In the genomic region with DNA sequence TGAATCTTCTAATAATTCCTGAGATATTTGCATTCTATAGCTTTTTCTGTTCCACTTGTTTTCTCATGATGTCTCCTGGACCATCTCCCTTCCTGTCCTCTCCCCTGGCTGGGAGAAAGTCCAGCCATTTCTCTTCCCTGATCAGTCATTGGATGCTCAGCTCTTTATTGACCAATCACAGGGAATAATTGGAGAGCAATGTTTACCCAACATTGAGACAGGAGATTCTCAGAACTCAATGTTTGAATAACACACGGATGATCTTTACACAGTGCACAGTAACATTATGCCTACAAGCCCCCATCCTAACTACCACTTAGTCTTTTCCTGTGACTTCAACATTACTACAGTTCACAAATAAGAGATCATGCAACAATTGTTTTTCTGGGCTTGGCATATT, we compare ENCODE assay signal across 21 mouse cellular contexts. TPM values are rescaled to one million over a fixed set of nuclear protein-coding genes. Genes with fewer than 3 reads are reported as not detected.
"Had no signal": no experiment of that assay in that cellular context is flagged by ENCODE, and none has a peak within 500 bp of the region (broad histone marks: within the 10 kb centered on the region; RNA-seq: fewer than 3 reads in every experiment).

No protein-coding gene starts in this region.

- H3K4me2 ChIP-seq: lung, embryonic 14.5 days; midbrain, embryonic 12.5 days; neural tube, embryonic 13.5 days; neural tube, embryonic 15.5 days had no signal

- H3K9ac ChIP-seq: lung, embryonic 14.5 days; midbrain, embryonic 12.5 days; neural tube, embryonic 13.5 days; neural tube, embryonic 15.5 days had no signal

- H3K27ac ChIP-seq: midbrain, embryonic 10.5 days; midbrain, embryonic 12.5 days; neural tube, embryonic 13.5 days; neural tube, embryonic 15.5 days had no signal

- H3K9me3 ChIP-seq: midbrain, embryonic 10.5 days; midbrain, embryonic 12.5 days; neural tube, embryonic 13.5 days; neural tube, embryonic 15.5 days had no signal

- H3K4me1 ChIP-seq: midbrain, embryonic 10.5 days; midbrain, embryonic 12.5 days; neural tube, embryonic 13.5 days; neural tube, embryonic 15.5 days had no signal

- DNase-seq: lung, adult 18-20 months; lung, embryonic 14.5 days; lung, postnatal 10 days; lung, postnatal 4 days; midbrain, embryonic 14.5 days; retina, postnatal 1 day; right cerebral cortex, adult 18-20 months; right cerebral cortex, postnatal 25 days; right cerebral cortex, postnatal 4 days; spleen, adult 18-20 months; thymus, adult 18-20 months; thymus, postnatal 14 days; thymus, postnatal 36 days had no signal

- H3K27me3 ChIP-seq: midbrain, embryonic 12.5 days; neural tube, embryonic 13.5 days; neural tube, embryonic 15.5 days had no signal

- H3K4me3 ChIP-seq: midbrain, embryonic 10.5 days; midbrain, embryonic 12.5 days; myocyte; neural tube, embryonic 13.5 days; neural tube, embryonic 15.5 days had no signal

- ATAC-seq: midbrain, embryonic 16.5 days had no signal

RNA-seq across cellular contexts. Expression of a gene that starts 46.5 kb away (rescaled TPM):
- polyA plus RNA-seq: midbrain, embryonic 10.5 days; midbrain, embryonic 14.5 days; midbrain, embryonic 16.5 days; neural tube, embryonic 11.5 days; neural tube, embryonic 13.5 days; stomach, embryonic 14.5 days had no signal
